Mouse (Mus musculus) hindbrain, embryonic 11.5 days (tissue): ENCODE measurements at regions not wholly inside any gene's neighbourhood (a gene's known extent, or its start where the extent isn't known, plus 50 kb on each side); places are given as distances from the start of the nearest gene placed in this dataset.

Experiments
- ATAC-seq: fragments of 200-750 bp; cut with Nextera tagmentation; 2 replicates; pipeline ENCODE4 v1.8.0; 2017; ENCODE audit warnings: mild to moderate bottlenecking, moderate TSS enrichment, moderate library complexity; ENCODE audit not compliant: low FRiP score
- DNase-seq: peaks from one replicate; pipeline ENCODE4 v3.0.0-alpha.2; 2015; ENCODE audit warnings: low spot score
- H3K27ac ChIP-seq: fragments of 300-500 bp; sonication (generic); 2 replicates; pipeline ENCODE4 v1.5.1; 2014; ENCODE audit warnings: mild to moderate bottlenecking, low read depth, low read length
- H3K27me3 ChIP-seq: fragments of 300-500 bp; sonication (generic); 2 replicates; pipeline ENCODE4 v1.6.1; 2014; ENCODE audit warnings: mild to moderate bottlenecking, low read length, moderate library complexity, mixed read lengths; ENCODE audit not compliant: control insufficient read depth, insufficient read depth
- H3K36me3 ChIP-seq: fragments of 300-500 bp; sonication (generic); 2 replicates; pipeline ENCODE4 v1.6.1; 2014; ENCODE audit warnings: mild to moderate bottlenecking, low read length, moderate library complexity, mixed read lengths; ENCODE audit not compliant: control insufficient read depth, insufficient read depth
- H3K4me1 ChIP-seq: fragments of 300-500 bp; sonication (generic); replicated peaks from 2 replicates; pipeline ENCODE4 v1.6.1; 2014; ENCODE audit warnings: low read length, mixed read lengths; ENCODE audit not compliant: control insufficient read depth, insufficient read depth
- H3K4me2 ChIP-seq: fragments of 300-500 bp; sonication (generic); replicated peaks from 2 replicates; pipeline ENCODE4 v1.6.1; 2014; ENCODE audit warnings: mild to moderate bottlenecking, low read depth, low read length
- H3K4me3 ChIP-seq: fragments of 300-500 bp; sonication (generic); 2 replicates; pipeline ENCODE4 v1.5.1; 2014; ENCODE audit warnings: low read depth, low read length
- H3K9ac ChIP-seq: fragments of 300-500 bp; sonication (generic); 2 replicates; pipeline ENCODE4 v1.6.1; 2014; ENCODE audit warnings: low read depth, low read length
- H3K9me3 ChIP-seq: fragments of 300-500 bp; sonication (generic); 2 replicates; pipeline ENCODE4 v1.6.1; 2016; ENCODE audit warnings: low read length; ENCODE audit not compliant: control insufficient read depth
- WGBS: fragments of 180-500 bp; shearing (Covaris S2); extraction: QIAGEN DNeasy Blood & Tissue Kit; methylation state at CpG from one replicate; pipeline ENCODE4 v1.1.7; 2014; 5-methylcytosine and 5-hydroxymethylcytosine counted together

DNA sequence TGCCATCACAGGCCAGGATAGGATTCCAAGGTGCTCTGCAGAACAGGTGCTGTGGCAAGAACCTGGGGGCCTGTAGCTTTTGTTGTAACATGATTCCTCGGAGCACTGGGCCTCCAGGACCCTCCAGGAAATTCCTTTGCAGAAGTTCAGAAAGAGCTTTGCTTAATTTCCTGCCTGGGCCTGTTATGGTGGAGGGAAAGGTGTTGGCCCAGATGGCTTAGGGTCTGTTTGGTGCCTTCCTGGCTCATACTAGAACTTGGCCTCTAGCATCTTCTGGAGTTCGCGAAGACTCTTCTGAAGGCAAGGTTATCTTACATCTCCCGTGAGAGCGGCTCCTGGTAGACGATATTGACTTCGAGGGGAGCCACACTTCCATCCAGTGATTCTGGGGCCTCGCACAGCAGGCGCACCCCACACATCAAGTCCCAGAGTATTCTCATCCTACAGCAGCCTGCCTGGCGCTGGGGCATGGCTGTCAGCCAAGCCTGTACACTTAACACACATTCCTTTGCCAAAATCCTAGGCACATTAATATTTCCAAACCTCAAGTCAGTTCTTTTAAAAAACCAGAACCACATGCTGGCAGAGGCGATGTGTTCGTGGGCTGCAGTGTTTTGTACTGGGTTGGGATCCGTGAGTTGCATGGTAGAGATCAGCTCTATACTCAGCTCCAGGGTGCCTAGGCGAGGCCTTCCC, 54.5 kb upstream of the Cxcl14 start:
- no peak for ATAC-seq
- no peaks in the 10 kb centered on the region for H3K27me3 ChIP-seq
- H3K9me3 ChIP-seq, result no peaks in the 10 kb centered on the region
- H3K4me1 ChIP-seq, result no peaks in the 10 kb centered on the region
- H3K4me3 ChIP-seq, result no peak overlapping the region
- no peak for DNase-seq
- H3K27ac ChIP-seq, result no peak overlapping the region
- 82% methylated on average over 14 of the region's 14 CpGs for WGBS
- H3K9ac ChIP-seq, result no peak overlapping the region
- H3K4me2 ChIP-seq, result no peak overlapping the region
- no peaks in the 10 kb centered on the region for H3K36me3 ChIP-seq

DNA sequence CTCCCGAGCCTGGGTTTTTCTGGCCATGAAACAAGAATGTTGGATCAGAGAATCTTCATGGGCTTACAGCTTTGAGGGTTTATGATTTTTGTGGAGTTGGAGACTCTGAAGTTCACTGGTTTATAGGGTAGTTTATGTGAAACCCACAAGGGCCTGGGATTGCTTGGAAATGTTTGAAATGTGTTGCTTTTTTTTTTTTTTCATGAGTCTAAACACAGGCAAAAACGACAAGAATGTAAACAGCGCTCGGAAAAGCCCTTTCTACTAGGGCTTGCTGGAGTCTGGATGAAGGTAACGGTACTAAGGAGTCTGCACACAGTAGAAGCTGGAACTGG, 55.0 kb upstream of the Cxcl14 start:
- Histone ChIP-seq H3K9ac (no peak overlapping the region), H3K4me1 (no peaks in the 10 kb centered on the region), H3K27me3 (no peaks in the 10 kb centered on the region), H3K4me2 (no peak overlapping the region), H3K36me3 (no peaks in the 10 kb centered on the region), H3K4me3 (no peak overlapping the region), H3K27ac (no peak overlapping the region), H3K9me3 (no peaks in the 10 kb centered on the region)
- 91% methylated on average over 5 of the region's 5 CpGs for WGBS
- no peak for DNase-seq
- ATAC-seq, result no peak

GRCm38 (mm10) chr13:56352436-56352835, 56.1 kb upstream of the Cxcl14 start:
- ATAC-seq (no peak), DNase-seq (no peak)
- Histone ChIP-seq H3K36me3 (no peaks in the 10 kb centered on the region), H3K9ac (no peak overlapping the region), H3K4me1 (no peaks in the 10 kb centered on the region), H3K27ac (no peak overlapping the region), H3K4me3 (no peak overlapping the region), H3K4me2 (no peak overlapping the region), H3K9me3 (no peaks in the 10 kb centered on the region), H3K27me3 (no peaks in the 10 kb centered on the region)
- WGBS, result 95% methylated on average over 6 of the region's 6 CpGs

GRCm38 (mm10) chr13:56352839-56353605, 56.7 kb upstream of the Cxcl14 start:
- H3K9me3 ChIP-seq, result no peaks in the 10 kb centered on the region
- no peaks in the 10 kb centered on the region for H3K4me1 ChIP-seq
- 90% methylated on average over 12 of the region's 12 CpGs for WGBS
- H3K36me3 ChIP-seq, result no peaks in the 10 kb centered on the region
- no peaks in the 10 kb centered on the region for H3K27me3 ChIP-seq
- H3K9ac ChIP-seq, result no peak overlapping the region
- no peak overlapping the region for H3K4me2 ChIP-seq
- H3K27ac ChIP-seq, result no peak overlapping the region
- ATAC-seq (no peak), DNase-seq (no peak)
- no peak overlapping the region for H3K4me3 ChIP-seq

DNA sequence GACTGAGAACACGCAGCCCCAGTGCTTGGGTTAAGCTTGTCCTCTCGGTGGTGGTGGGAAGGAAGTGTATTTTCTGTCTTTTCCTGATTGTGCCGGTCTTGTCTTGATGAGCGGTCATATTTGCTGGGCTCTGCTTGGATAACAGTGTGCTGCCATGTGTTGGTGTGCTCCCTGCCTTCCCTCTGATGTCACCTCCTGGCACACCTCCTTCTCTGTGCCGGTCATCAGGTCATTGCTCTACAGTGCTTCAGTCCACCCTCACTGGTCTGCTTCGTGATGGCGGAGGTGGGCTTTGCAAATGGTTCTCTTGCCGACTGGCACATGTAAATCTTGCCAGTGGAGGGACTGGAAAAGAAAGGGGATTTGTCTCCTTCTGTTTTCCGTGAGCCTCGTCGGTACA, 57.6 kb upstream of the Cxcl14 start:
- no peaks in the 10 kb centered on the region for H3K27me3 ChIP-seq
- no peak overlapping the region for H3K4me3 ChIP-seq
- H3K4me1 ChIP-seq, result no peaks in the 10 kb centered on the region
- ATAC-seq (no peak), DNase-seq (no peak)
- H3K27ac ChIP-seq, result no peak overlapping the region
- no peaks in the 10 kb centered on the region for H3K36me3 ChIP-seq
- no peak overlapping the region for H3K9ac ChIP-seq
- H3K4me2 ChIP-seq, result no peak overlapping the region
- H3K9me3 ChIP-seq, result no peaks in the 10 kb centered on the region
- WGBS, result 88% methylated on average over 11 of the region's 11 CpGs

DNA sequence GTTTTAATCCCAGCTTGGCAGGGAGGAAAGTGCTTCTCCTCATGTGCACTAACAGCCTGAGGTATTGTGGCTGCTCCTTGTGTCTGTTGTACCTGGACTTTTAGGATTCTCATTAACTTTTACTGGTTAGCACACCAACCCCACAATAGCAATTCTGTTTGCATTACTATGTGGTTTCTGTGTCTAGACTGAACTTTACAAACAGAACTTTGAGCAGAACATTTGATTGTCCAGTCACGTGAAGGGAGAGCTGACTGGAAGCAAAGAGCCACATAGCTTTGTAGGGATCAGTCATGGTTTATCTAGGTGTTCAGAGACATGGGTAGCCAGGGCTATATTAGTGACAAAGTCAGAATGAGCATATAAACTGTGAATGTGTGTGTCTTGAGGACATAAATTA, 58.3 kb upstream of the Cxcl14 start:
- Histone ChIP-seq H3K9ac (no peak overlapping the region), H3K27ac (no peak overlapping the region), H3K36me3 (no peaks in the 10 kb centered on the region), H3K27me3 (no peaks in the 10 kb centered on the region), H3K4me3 (no peak overlapping the region), H3K4me2 (no peak overlapping the region), H3K4me1 (no peaks in the 10 kb centered on the region), H3K9me3 (no peaks in the 10 kb centered on the region)
- DNase-seq, result no peak
- 75% methylated on average over 1 of the region's 1 CpGs for WGBS
- no peak for ATAC-seq

DNA sequence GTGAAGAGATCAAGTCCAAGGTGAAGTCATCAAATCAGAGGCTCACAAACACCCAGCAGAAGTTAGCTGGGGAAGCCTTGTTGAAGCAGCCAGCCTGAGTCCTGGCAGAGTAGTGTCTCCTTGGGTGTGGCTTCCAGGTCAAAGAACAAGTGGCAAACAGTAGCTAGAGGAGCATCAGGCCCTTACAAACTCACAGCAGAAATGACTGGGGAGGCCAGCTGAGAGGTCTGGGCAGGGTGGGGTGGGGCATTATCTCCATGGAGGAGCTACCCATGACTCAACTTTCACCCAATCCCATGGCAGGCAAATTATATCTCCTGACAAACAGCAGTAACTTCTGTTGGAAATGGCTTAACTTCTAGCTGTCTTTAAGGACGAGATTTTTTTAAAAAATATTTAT, 60.6 kb upstream of the Cxcl14 start:
- Histone ChIP-seq H3K27me3 (no peaks in the 10 kb centered on the region), H3K9ac (no peak overlapping the region), H3K4me3 (no peak overlapping the region), H3K36me3 (no peaks in the 10 kb centered on the region), H3K9me3 (no peaks in the 10 kb centered on the region), H3K27ac (no peak overlapping the region), H3K4me1 (no peaks in the 10 kb centered on the region), H3K4me2 (no peak overlapping the region)
- WGBS, result 63% methylated on average over 1 of the region's 1 CpGs
- no peak for ATAC-seq
- DNase-seq, result no peak

- H3K9ac ChIP-seq, result no peak overlapping the region
- 83% methylated on average over 3 of the region's 3 CpGs for WGBS
- ATAC-seq, result no peak
- no peaks in the 10 kb centered on the region for H3K27me3 ChIP-seq
- H3K9me3 ChIP-seq, result no peaks in the 10 kb centered on the region
- no peaks in the 10 kb centered on the region for H3K36me3 ChIP-seq
- no peak overlapping the region for H3K4me3 ChIP-seq
- no peak overlapping the region for H3K4me2 ChIP-seq
- H3K4me1 ChIP-seq, result no peaks in the 10 kb centered on the region
- no peak overlapping the region for H3K27ac ChIP-seq
- DNase-seq, result no peak
These were observed 61.6 kb upstream of the Cxcl14 start for GRCm38 (mm10) chr13:56357955-56358354.

- Histone ChIP-seq H3K4me3 (no peak overlapping the region), H3K9ac (no peak overlapping the region), H3K4me1 (no peaks in the 10 kb centered on the region), H3K27me3 (no peaks in the 10 kb centered on the region), H3K9me3 (no peaks in the 10 kb centered on the region), H3K36me3 (no peaks in the 10 kb centered on the region), H3K4me2 (no peak overlapping the region), H3K27ac (no peak overlapping the region)
- DNase-seq (no peak), ATAC-seq (no peak)
- 77% methylated on average over 7 of the region's 7 CpGs for WGBS
These were observed 62.5 kb upstream of the Cxcl14 start for GRCm38 (mm10) chr13:56358827-56359226.
